Mouse (Mus musculus) hindbrain, postnatal 0 days (tissue): ENCODE measurements around the gene Fbxl21. TPM values are rescaled to one million over a fixed set of nuclear protein-coding genes. Genes with fewer than 3 reads are reported as not detected.

Experiments used
- ATAC-seq: fragments of 200-750 bp; cut with Nextera tagmentation; 2 replicates; pipeline ENCODE4 v1.8.0; 2017; ENCODE audit warnings: mild to moderate bottlenecking, moderate TSS enrichment, moderate library complexity
- DNase-seq: peaks from one replicate; pipeline ENCODE4 v3.0.0-alpha.2; 2015; ENCODE audit warnings: low spot score
- H3K27ac ChIP-seq: fragments of 300-500 bp; sonication (generic); 2 replicates; pipeline ENCODE4 v1.5.1; 2014; ENCODE audit warnings: mild to moderate bottlenecking
- H3K27me3 ChIP-seq: fragments of 300-500 bp; sonication (generic); 2 replicates; pipeline ENCODE4 v1.6.1; 2014; ENCODE audit warnings: low read length, mixed read lengths; ENCODE audit not compliant: insufficient read depth
- H3K36me3 ChIP-seq: fragments of 300-500 bp; sonication (generic); 2 replicates; pipeline ENCODE4 v1.6.1; 2014; ENCODE audit warnings: low read length, mixed read lengths; ENCODE audit not compliant: insufficient read depth
- H3K4me1 ChIP-seq: fragments of 300-500 bp; sonication (generic); 2 replicates; pipeline ENCODE4 v1.6.1; 2014; ENCODE audit warnings: antibody characterized with exemption, low read length, mixed read lengths; ENCODE audit not compliant: insufficient read depth
- H3K4me2 ChIP-seq: fragments of 300-500 bp; sonication (generic); 2 replicates; pipeline ENCODE4 v1.6.1; 2014; ENCODE audit warnings: low read depth, mild to moderate bottlenecking, low read length, moderate library complexity, mixed read lengths
- H3K4me3 ChIP-seq: fragments of 300-500 bp; sonication (generic); 2 replicates; pipeline ENCODE4 v1.5.1; 2014; ENCODE audit warnings: low read length
- H3K9ac ChIP-seq: fragments of 300-500 bp; sonication (generic); replicated peaks from 2 replicates; pipeline ENCODE4 v1.6.1; 2014; ENCODE audit warnings: mild to moderate bottlenecking, low read length, moderate library complexity, mixed read lengths
- H3K9me3 ChIP-seq: fragments of 300-500 bp; sonication (generic); 2 replicates; pipeline ENCODE4 v1.6.1; 2016; ENCODE audit warnings: low read length, mixed read lengths
- CTCF ChIP-seq: IDR thresholded peaks from 2 replicates; pipeline ENCODE4 v1.5.1; 2016; ENCODE audit warnings: antibody characterized with exemption, control low read depth, low read depth
- WGBS: fragments of 180-500 bp; shearing (Covaris S2); extraction: QIAGEN DNeasy Blood & Tissue Kit; methylation state at CpG from one replicate; pipeline ENCODE4 v1.1.7; 2014; 5-methylcytosine and 5-hydroxymethylcytosine counted together
- polyA plus RNA-seq: library from polyadenylated mRNA; unstranded; fragments of >200 nt; fragmentation: Nextera tagmentation; extraction: Ambion mirVana; gene quantifications from 2 replicates; pipeline ENCODE4 v1.2.1, GENCODE M21; 2015
- total RNA-seq: library from RNA; depleted of rRNA; stranded (reverse); fragments of >200 nt; gene quantifications from 2 replicates; pipeline ENCODE4 v1.2.3, GENCODE M21; 2014

The Fbxl21 gene
- total and polyA plus RNA-seq, 2 experiments from 2014 or later, result 5.6 to 6.1 TPM

DNA sequence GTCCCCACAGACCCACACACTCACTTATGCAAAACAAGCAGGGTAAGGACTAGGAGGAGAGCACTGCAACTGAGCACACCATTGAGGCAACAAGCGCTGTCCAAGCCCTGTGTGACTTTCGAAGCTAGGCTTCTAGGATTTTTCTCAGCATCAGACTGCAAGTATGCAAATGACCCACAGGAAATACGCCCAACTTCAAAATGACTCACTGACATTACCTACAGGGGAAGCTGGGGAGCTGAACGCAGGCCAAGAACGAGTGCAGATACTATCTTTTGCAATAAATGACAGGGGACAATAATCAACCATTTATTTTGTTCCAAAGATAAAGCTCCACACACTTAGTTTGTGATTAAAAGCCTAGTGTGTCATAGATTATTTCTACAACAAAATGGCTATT, 34.3 kb upstream of the Fbxl21 start:
- no peak for TF ChIP-seq CTCF
- H3K9me3 ChIP-seq, result no peaks in the 10 kb centered on the region
- ATAC-seq (no peak), DNase-seq (no peak)
- H3K4me3 ChIP-seq, result no peak overlapping the region
- H3K4me1 ChIP-seq, result no peaks in the 10 kb centered on the region
- no peak overlapping the region for H3K4me2 ChIP-seq
- WGBS, result 81% methylated on average over 5 of the region's 5 CpGs
- no peaks in the 10 kb centered on the region for H3K27me3 ChIP-seq
- no peak overlapping the region for H3K27ac ChIP-seq
- no peak overlapping the region for H3K9ac ChIP-seq
- H3K36me3 ChIP-seq, result no peaks in the 10 kb centered on the region

DNA sequence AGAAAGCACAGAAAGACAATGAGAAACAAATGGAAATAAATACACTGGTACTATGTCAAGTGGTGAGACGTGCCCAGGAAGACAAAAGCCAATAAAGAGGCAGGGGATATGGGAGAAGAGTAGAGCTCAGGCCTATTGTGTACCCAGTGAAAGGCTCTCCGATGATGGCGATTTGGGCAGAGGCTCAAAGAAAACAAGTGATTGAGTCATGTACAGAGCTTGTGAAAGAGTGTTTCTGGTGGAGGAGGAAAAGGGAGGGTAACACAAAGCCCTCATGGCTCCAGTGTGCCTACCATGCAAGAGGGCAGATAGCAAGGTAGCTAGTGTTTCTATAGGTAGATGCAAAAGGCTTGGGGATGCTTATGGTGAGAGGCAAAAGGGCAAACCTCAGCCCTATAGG, 27.8 kb upstream of the Fbxl21 start:
- H3K36me3 ChIP-seq, result no peaks in the 10 kb centered on the region
- H3K4me1 ChIP-seq, result no peaks in the 10 kb centered on the region
- H3K9me3 ChIP-seq, result no peaks in the 10 kb centered on the region
- no peak overlapping the region for H3K9ac ChIP-seq
- no peak overlapping the region for H3K4me3 ChIP-seq
- 32% methylated on average over 3 of the region's 3 CpGs for whole genome bisulfite sequencing
- H3K27ac ChIP-seq, result no peak overlapping the region
- H3K4me2 ChIP-seq, result no peak overlapping the region
- TF ChIP-seq CTCF, result no peak
- H3K27me3 ChIP-seq, result no peaks in the 10 kb centered on the region
- no peak for ATAC-seq
- no peak for DNase-seq

DNA sequence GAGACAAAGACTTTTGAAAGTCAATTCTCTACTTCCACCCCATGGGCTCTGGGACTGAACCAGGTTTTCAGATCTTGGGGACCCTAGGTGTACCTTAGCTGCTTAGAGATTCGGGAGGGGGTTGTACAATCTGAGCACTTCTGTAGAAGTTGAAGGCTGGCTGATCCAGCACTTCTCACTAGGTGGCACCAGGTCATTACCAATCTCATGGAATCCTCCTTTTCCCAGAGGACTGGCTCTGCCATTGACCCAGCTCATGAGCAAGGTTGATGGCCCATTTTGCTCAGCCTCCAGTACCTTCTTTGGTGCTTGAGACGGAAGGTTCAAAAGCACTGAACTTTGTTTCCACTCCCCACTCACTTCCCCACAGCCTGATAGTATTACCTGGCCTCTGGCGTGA, 22.1 kb upstream of the Fbxl21 start:
- H3K27ac ChIP-seq, result no peak overlapping the region
- DNase-seq (peak; percentile 58), ATAC-seq (no peak)
- H3K9ac ChIP-seq, result no peak overlapping the region
- H3K4me1 ChIP-seq, result no peaks in the 10 kb centered on the region
- H3K9me3 ChIP-seq, result no peaks in the 10 kb centered on the region
- H3K27me3 ChIP-seq, result no peaks in the 10 kb centered on the region
- no peak overlapping the region for H3K4me3 ChIP-seq
- no peaks in the 10 kb centered on the region for H3K36me3 ChIP-seq
- TF ChIP-seq CTCF, result peak; percentile 46
- H3K4me2 ChIP-seq, result no peak overlapping the region
- WGBS, result 78% methylated on average over 3 of the region's 3 CpGs

DNA sequence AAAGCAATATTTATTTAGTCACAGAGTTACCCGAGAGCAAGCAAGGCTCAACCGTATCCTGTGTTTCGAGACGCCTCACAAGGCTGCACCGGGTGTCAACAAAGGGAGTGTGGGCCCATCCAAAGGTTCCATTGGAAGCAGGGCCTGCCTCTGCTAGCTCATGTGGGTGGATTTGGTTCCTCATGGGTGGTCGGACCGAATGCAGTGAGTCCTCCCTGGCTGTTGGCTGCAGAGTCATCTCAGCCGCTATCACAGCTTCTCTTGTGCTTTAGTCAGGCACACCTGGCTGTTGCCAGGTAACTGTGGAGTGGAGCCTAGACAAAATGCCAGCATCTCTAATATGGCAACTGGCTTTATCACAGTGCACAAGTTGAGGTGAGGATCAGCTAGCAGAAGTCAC, 21.6 kb upstream of the Fbxl21 start:
- DNase-seq (no peak), ATAC-seq (no peak)
- H3K27me3 ChIP-seq, result no peaks in the 10 kb centered on the region
- no peak overlapping the region for H3K4me2 ChIP-seq
- no peaks in the 10 kb centered on the region for H3K9me3 ChIP-seq
- H3K27ac ChIP-seq, result no peak overlapping the region
- H3K4me1 ChIP-seq, result no peaks in the 10 kb centered on the region
- 89% methylated on average over 8 of the region's 8 CpGs for WGBS
- H3K9ac ChIP-seq, result no peak overlapping the region
- no peak for TF ChIP-seq CTCF
- H3K36me3 ChIP-seq, result no peaks in the 10 kb centered on the region
- H3K4me3 ChIP-seq, result no peak overlapping the region

GRCm38 (mm10) chr13:56501866-56502420, 20.3 kb upstream of the Fbxl21 start:
- no peak for ATAC-seq

DNA sequence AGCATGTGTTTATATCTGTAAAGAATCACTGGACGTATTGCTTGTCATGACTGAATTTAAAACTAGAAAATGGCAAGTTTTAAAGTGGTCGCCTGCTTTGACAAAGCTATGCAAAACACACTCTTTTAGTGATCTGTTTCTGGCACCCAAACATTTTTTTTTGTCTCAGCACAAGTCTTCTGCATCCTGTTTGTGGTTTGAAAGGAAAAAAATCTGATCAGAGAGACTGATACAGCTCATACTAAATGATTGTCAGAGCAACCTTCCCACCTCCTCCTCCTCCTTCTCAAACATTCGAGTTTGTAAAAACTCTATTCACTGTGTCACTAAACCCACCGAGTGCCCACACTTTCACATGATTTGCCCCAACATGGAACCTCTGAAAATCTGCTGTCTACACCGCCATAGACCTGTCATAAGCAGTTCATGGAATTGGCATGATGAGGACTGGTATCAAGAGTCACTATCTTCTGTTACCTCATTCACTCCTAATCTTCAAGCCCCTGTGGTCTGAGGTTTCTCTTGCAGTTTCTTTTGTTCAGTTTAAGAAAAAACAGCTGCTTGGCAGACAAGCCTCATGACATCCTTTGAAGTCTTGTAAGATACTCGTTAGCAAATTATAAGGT, 15.3 kb upstream of the Fbxl21 start:
- Histone ChIP-seq H3K27ac (no peak overlapping the region), H3K9me3 (no peaks in the 10 kb centered on the region), H3K36me3 (no peaks in the 10 kb centered on the region), H3K9ac (no peak overlapping the region), H3K4me2 (no peak overlapping the region), H3K4me3 (no peak overlapping the region), H3K27me3 (no peaks in the 10 kb centered on the region), H3K4me1 (no peaks in the 10 kb centered on the region)
- no peak for DNase-seq
- no peak for TF ChIP-seq CTCF
- 73% methylated on average over 6 of the region's 6 CpGs for WGBS
- no peak for ATAC-seq

More at GRCm38 (mm10) chr13:56501866-56502420, 20.3 kb upstream of the Fbxl21 start:
- no peak overlapping the region for H3K27ac ChIP-seq
- no peaks in the 10 kb centered on the region for H3K4me1 ChIP-seq
- no peak overlapping the region for H3K4me2 ChIP-seq
- no peak for DNase-seq
- TF ChIP-seq CTCF, result no peak
- no peak overlapping the region for H3K9ac ChIP-seq
- no peak overlapping the region for H3K4me3 ChIP-seq
- 66% methylated on average over 6 of the region's 6 CpGs for WGBS
- H3K36me3 ChIP-seq, result no peaks in the 10 kb centered on the region
- no peaks in the 10 kb centered on the region for H3K27me3 ChIP-seq
- no peaks in the 10 kb centered on the region for H3K9me3 ChIP-seq

- H3K4me3 ChIP-seq, result no peak overlapping the region
- ATAC-seq (no peak), DNase-seq (no peak)
- 79% methylated on average over 2 of the region's 2 CpGs for WGBS
- no peak for TF ChIP-seq CTCF
- H3K9me3 ChIP-seq, result no peaks in the 10 kb centered on the region
- H3K4me2 ChIP-seq, result no peak overlapping the region
- H3K27ac ChIP-seq, result no peak overlapping the region
- no peaks in the 10 kb centered on the region for H3K36me3 ChIP-seq
- no peak overlapping the region for H3K9ac ChIP-seq
- no peaks in the 10 kb centered on the region for H3K27me3 ChIP-seq
- no peaks in the 10 kb centered on the region for H3K4me1 ChIP-seq
Measured at GRCm38 (mm10) chr13:56509796-56510195, 12.5 kb upstream of the Fbxl21 start.
